Mouse (Mus musculus) adrenal gland, adult 18-20 months (tissue): Measurements from ENCODE around the gene Gpkow. TPM values are rescaled to one million over a fixed set of nuclear protein-coding genes. Genes with fewer than 3 reads are reported as not detected.
A peak's percentile ranks its signal among the peaks of the same experiment; 100 is the strongest.
"Not testable (repeated sequence)": the region's sequence is repeated elsewhere in the genome, so short reads cannot be mapped to it uniquely, and the experiment has no call there.

Experiments used
- DNase-seq, 2 experiments: peaks; one replicate each; pipeline ENCODE4 v3.0.0; 2021 to 2022; ENCODE audit warnings: low spot score in 2 of 2
- total RNA-seq, 2 experiments: library from RNA; stranded (reverse); gene quantifications; 1 replicate in 1 of 2; 2 replicates in 1 of 2; pipeline ENCODE4 v1.2.3; 2021

The Gpkow gene
- total RNA-seq, 2 experiments from 2014 or later, result 48.0 to 59.9 TPM

GRCm38 (mm10) chrX:7743470-7743869 lies 46.5 kb downstream of the Gpkow start:
- no peak for DNase-seq

GRCm38 (mm10) chrX:7744940-7745339 lies 48.0 kb downstream of the Gpkow start:
- DNase-seq, result no peak

GRCm38 (mm10) chrX:7745429-7745828 lies 48.5 kb downstream of the Gpkow start:
- no peak for DNase-seq

- peak; percentile 47 to 49 for DNase-seq
Observed at GRCm38 (mm10) chrX:7750432-7751116, 53.6 kb downstream of the Gpkow start, which contains the start of gene Ccdc120. Ccdc120 (minus strand) TSS chrX:7750905.

- not testable (repeated sequence) for DNase-seq
Observed at GRCm38 (mm10) chrX:7753627-7754026, 56.7 kb downstream of the Gpkow start.

Other genes starting within 250 kb of the Gpkow start
- not detected for gene Foxp3, start 123.5 kb upstream of the Gpkow start, total RNA-seq
- gene Ppp1r3f, start 122.8 kb upstream of the Gpkow start, total RNA-seq, result 1 to 10 TPM; 3.2 to 4.4 TPM
- 10 to 100 TPM; 16.9 to 23.8 TPM for gene Ccdc22, start 91.6 kb upstream of the Gpkow start, total RNA-seq
- not detected for gene Cacna1f, start 90.0 kb upstream of the Gpkow start, total RNA-seq
- gene Syp, start 58.7 kb upstream of the Gpkow start, total RNA-seq, result 10 to 100 TPM; 46.1 to 70.5 TPM
- gene Prickle3, start 39.9 kb upstream of the Gpkow start, total RNA-seq, result 10 to 100 TPM in 1 of 2 experiments, 1 to 10 TPM in 1; 8.8 to 11.7 TPM
- gene Plp2, start 25.7 kb upstream of the Gpkow start, total RNA-seq, result 10 to 100 TPM; 54.4 to 68.4 TPM
- gene Magix, start 15.9 kb upstream of the Gpkow start, total RNA-seq, result under 1 TPM; 0.46 to 0.64 TPM
- gene Wdr45, start 17.2 kb downstream of the Gpkow start, total RNA-seq, result 10 to 100 TPM; 45.4 to 62.8 TPM
- gene Gm45208, start 25.1 kb downstream of the Gpkow start, total RNA-seq, result under 1 TPM in 1 of 2 experiments, not detected in 1; 0.58 TPM
- gene Praf2, start 31.3 kb downstream of the Gpkow start, total RNA-seq, result 10 to 100 TPM; 12.1 to 16.3 TPM
- gene Ccdc120, start 53.8 kb downstream of the Gpkow start, total RNA-seq, result 1 to 10 TPM; 2.0 to 2.6 TPM
- gene Tfe3, start 65.4 kb downstream of the Gpkow start, total RNA-seq, result 10 to 100 TPM; 41.9 to 56.9 TPM
- gene Gripap1, start 92.6 kb downstream of the Gpkow start, total RNA-seq, result 10 to 100 TPM; 52.4 to 54.4 TPM
- under 1 TPM; 0.54 to 0.76 TPM for gene Kcnd1, start 125.2 kb downstream of the Gpkow start, total RNA-seq
- 10 to 100 TPM; 57.4 to 63.1 TPM for gene Otud5, start 144.2 kb downstream of the Gpkow start, total RNA-seq
- gene Pim2, start 181.1 kb downstream of the Gpkow start, total RNA-seq, result 10 to 100 TPM in 1 of 2 experiments, 1 to 10 TPM in 1; 8.1 to 13.4 TPM
- 10 to 100 TPM; 38.9 to 50.3 TPM for gene Slc35a2, start 186.9 kb downstream of the Gpkow start, total RNA-seq
- 100 to 1,000 TPM in 1 of 2 experiments, 10 to 100 TPM in 1; 97.4 to 121 TPM for gene Pqbp1, start 202.1 kb downstream of the Gpkow start, total RNA-seq
- gene Timm17b, start 202.2 kb downstream of the Gpkow start, total RNA-seq, result 100 to 1,000 TPM in 1 of 2 experiments, 10 to 100 TPM in 1; 85.0 to 107 TPM
- gene Gm10491, start 210.7 kb downstream of the Gpkow start, total RNA-seq, result not detected
- gene Gm10490, start 212.4 kb downstream of the Gpkow start, total RNA-seq, result not detected
- gene Pcsk1n, start 222.7 kb downstream of the Gpkow start, total RNA-seq, result 10 to 100 TPM; 48.9 to 64.9 TPM
- not detected for gene Eras, start 231.5 kb downstream of the Gpkow start, total RNA-seq